Mouse (Mus musculus): ENCODE data around the gene Map3k7. TPM values are rescaled to one million over a fixed set of nuclear protein-coding genes. Genes with fewer than 3 reads are reported as not detected.

The Map3k7 gene
- polyA plus RNA-seq, 1 experiment from 2014 or later: 31.7 TPM

DNA sequence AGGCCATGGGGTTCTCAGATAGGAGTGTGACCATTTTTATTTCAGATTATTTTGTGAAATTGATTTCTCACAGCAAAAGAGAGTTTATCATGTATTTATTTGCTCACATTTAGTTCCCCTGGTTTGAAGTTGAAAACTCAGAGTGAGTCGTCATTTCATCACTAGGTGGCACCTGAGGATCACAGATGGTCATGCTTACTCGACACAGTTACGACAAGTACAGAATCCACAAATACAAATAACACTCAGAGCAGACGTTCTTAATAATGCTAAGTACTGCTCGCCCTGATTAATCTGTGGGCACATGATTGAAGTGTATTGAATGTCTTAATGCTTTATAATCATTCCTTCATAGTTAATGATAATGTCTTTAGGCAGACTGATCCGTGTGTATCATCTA is 8.3 kb downstream of the Map3k7 start:
- H3K27ac ChIP-seq: no peak overlapping the region
- ATAC-seq (ENCODE audit: low FRiP score) (no peak), DNase-seq (ENCODE audit: low spot score) (peak; percentile 29)
- H3K4me2 ChIP-seq (replicated peaks): no peak overlapping the region
- no peak overlapping the region for H3K4me3 ChIP-seq (replicated peaks; ENCODE audit: low read length)
- H3K36me3 ChIP-seq (replicated peaks; ENCODE audit: control insufficient read depth, insufficient read depth): peaks cover 16% of the 10 kb centered on the region
- no peak overlapping the region for H3K9ac ChIP-seq
- WGBS: 63% methylated on average over 6 of the region's 6 CpGs
- H3K4me1 ChIP-seq (replicated peaks; ENCODE audit: control insufficient read depth, insufficient read depth, low read length): no peaks in the 10 kb centered on the region
- no peaks in the 10 kb centered on the region for H3K9me3 ChIP-seq (ENCODE audit: control insufficient read depth, low read length)
- H3K27me3 ChIP-seq (ENCODE audit: control insufficient read depth, insufficient read depth, low read length): no peaks in the 10 kb centered on the region

DNA sequence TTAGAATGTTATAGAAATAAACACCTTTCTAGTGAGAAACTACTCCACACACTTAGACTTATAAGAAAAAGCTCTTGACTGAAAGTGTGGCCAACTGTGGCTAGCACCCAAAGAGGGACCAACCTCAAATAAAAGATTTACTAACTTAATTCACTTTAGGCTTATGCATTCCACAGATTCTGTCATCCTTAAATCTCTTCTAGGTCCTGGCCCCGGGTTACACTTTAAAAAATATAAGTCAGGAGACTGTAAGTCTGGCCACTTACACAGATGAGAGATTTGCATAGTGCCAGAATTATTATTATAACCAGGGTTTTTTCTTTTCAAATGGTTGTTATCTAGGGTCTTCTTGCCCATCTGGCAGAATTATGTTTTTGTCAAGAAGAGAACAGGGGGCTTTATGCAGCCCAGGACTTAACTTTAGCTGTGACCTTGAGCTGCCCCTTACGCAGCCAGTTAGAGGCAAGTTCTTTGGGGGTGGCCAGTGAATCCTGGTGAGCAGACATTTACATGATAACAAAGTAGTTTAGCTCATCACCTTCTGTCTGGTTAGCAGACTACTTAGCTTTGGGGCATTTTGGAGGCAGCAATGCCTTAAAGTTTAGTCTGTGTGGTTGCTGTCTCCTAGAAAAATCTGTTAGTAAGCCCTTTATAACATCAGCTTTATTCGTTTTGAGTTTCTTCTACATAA is 11.5 kb downstream of the Map3k7 start:
- ATAC-seq (ENCODE audit: low FRiP score) (no peak), DNase-seq (ENCODE audit: low spot score) (no peak)
- 70% methylated on average over 3 of the region's 3 CpGs for WGBS
- H3K9me3 ChIP-seq (ENCODE audit: control insufficient read depth, low read length): no peaks in the 10 kb centered on the region
- H3K27ac ChIP-seq: no peak overlapping the region
- no peak overlapping the region for H3K9ac ChIP-seq
- no peaks in the 10 kb centered on the region for H3K27me3 ChIP-seq (ENCODE audit: control insufficient read depth, insufficient read depth, low read length)
- no peaks in the 10 kb centered on the region for H3K4me1 ChIP-seq (replicated peaks; ENCODE audit: control insufficient read depth, insufficient read depth, low read length)
- H3K36me3 ChIP-seq (replicated peaks; ENCODE audit: control insufficient read depth, insufficient read depth): peaks cover 43% of the 10 kb centered on the region
- H3K4me3 ChIP-seq (replicated peaks; ENCODE audit: low read length): no peak overlapping the region
- no peak overlapping the region for H3K4me2 ChIP-seq (replicated peaks)

DNA sequence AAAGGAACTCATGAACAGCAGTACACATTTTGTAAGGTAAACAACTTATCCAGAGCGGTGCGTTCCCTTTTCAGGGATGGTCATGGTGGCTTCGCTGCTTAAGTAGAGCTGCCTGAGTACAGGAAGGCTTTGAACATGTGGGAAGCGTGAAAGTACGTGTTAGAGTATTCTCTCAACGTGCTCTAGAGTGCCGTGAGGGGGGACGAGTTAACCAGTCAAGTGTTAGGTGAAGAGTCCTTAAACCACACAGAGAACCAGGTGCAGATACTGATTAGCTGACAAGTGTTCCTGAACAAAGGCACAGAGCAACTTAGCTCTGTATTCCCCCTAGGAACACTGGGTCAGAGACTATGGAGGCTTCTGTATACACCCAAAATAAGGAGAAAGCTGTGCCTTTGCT is 18.0 kb downstream of the Map3k7 start:
- ATAC-seq (ENCODE audit: low FRiP score) (no peak), DNase-seq (ENCODE audit: low spot score) (no peak)
- H3K27ac ChIP-seq: no peak overlapping the region
- H3K4me1 ChIP-seq (replicated peaks; ENCODE audit: control insufficient read depth, insufficient read depth, low read length): no peaks in the 10 kb centered on the region
- H3K4me3 ChIP-seq (replicated peaks; ENCODE audit: low read length): no peak overlapping the region
- H3K27me3 ChIP-seq (ENCODE audit: control insufficient read depth, insufficient read depth, low read length): no peaks in the 10 kb centered on the region
- WGBS: 96% methylated on average over 8 of the region's 8 CpGs
- no peaks in the 10 kb centered on the region for H3K9me3 ChIP-seq (ENCODE audit: control insufficient read depth, low read length)
- H3K9ac ChIP-seq: no peak overlapping the region
- H3K4me2 ChIP-seq (replicated peaks): no peak overlapping the region
- peaks cover 64% of the 10 kb centered on the region for H3K36me3 ChIP-seq (replicated peaks; ENCODE audit: control insufficient read depth, insufficient read depth)

DNA sequence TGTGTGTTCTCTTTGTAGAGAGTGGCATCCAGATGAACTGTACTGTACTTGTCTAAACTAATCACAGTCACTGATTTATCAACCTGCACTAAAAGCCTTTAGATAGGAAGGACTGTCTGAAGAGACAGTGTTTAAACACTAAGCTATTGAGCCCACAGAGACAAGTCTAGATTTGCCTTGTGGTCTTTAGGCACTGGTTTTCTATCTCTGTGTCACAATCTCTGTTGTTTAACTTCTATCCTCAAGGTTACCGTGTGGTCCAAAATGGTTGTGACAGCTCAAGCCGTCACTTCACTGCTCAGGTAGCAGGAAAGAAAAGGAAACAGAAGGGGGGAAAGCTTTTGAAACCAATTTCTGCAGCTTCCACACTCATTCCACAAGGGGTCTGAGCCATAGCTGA is 29.5 kb downstream of the Map3k7 start:
- Histone ChIP-seq H3K4me3 (replicated peaks; ENCODE audit: low read length) (no peak overlapping the region), H3K4me1 (replicated peaks; ENCODE audit: control insufficient read depth, insufficient read depth, low read length) (no peaks in the 10 kb centered on the region), H3K9me3 (ENCODE audit: control insufficient read depth, low read length) (no peaks in the 10 kb centered on the region), H3K4me2 (replicated peaks) (no peak overlapping the region), H3K27me3 (ENCODE audit: control insufficient read depth, insufficient read depth, low read length) (no peaks in the 10 kb centered on the region), H3K9ac (no peak overlapping the region), H3K36me3 (replicated peaks; ENCODE audit: control insufficient read depth, insufficient read depth) (peaks cover 76% of the 10 kb centered on the region), H3K27ac (no peak overlapping the region)
- no peak for DNase-seq (ENCODE audit: low spot score)
- ATAC-seq (ENCODE audit: low FRiP score): no peak
- 86% methylated on average over 2 of the region's 2 CpGs for WGBS

DNA sequence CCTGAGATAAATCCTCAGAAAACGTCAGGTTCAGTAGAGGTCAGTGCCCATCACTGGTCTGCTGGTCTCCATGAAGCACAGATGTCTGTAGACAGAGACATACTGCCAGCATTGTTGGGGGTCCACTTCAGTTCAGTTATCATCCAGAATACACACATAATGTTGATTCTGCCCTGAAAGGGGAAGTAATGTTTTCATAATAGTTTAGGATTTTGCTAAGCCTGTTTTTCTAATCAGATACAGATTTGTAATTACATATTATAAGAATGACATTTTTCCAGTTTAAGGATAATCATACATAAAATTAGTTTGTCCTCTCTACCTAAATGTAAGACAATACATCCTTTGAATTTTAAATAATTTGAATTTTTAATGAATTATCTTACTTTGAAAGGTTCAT is 30.0 kb downstream of the Map3k7 start:
- Histone ChIP-seq H3K27me3 (ENCODE audit: control insufficient read depth, insufficient read depth, low read length) (no peaks in the 10 kb centered on the region), H3K4me1 (replicated peaks; ENCODE audit: control insufficient read depth, insufficient read depth, low read length) (no peaks in the 10 kb centered on the region), H3K27ac (no peak overlapping the region), H3K9ac (no peak overlapping the region), H3K9me3 (ENCODE audit: control insufficient read depth, low read length) (no peaks in the 10 kb centered on the region), H3K36me3 (replicated peaks; ENCODE audit: control insufficient read depth, insufficient read depth) (peaks cover 71% of the 10 kb centered on the region), H3K4me2 (replicated peaks) (no peak overlapping the region), H3K4me3 (replicated peaks; ENCODE audit: low read length) (no peak overlapping the region)
- 79% methylated on average over 1 of the region's 1 CpGs for WGBS
- DNase-seq (ENCODE audit: low spot score): no peak
- ATAC-seq (ENCODE audit: low FRiP score): no peak

DNA sequence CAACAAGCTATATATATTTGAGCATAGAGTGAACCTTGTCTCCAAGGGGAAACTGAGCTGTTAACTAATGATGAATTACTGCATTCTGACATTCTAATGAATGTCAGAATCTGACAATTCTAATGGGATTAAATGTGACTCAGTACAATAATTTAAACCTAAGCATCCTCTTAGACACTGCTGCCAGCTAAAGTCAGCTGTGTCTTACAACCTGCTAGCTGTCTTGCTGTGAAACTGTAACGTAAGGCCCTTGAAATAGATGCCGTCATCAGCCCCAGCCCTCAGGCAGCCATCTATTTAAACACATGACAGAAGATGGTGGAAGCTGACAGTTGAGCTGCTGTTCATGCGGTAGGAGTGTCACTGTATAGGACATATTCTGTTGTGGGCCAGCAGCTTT is 37.6 kb downstream of the Map3k7 start:
- no peak overlapping the region for H3K4me3 ChIP-seq (replicated peaks; ENCODE audit: low read length)
- H3K27me3 ChIP-seq (ENCODE audit: control insufficient read depth, insufficient read depth, low read length): no peaks in the 10 kb centered on the region
- 54% methylated on average over 3 of the region's 3 CpGs for WGBS
- H3K9ac ChIP-seq: no peak overlapping the region
- no peak overlapping the region for H3K27ac ChIP-seq
- H3K36me3 ChIP-seq (replicated peaks; ENCODE audit: control insufficient read depth, insufficient read depth): peaks cover 49% of the 10 kb centered on the region
- ATAC-seq (ENCODE audit: low FRiP score) (no peak), DNase-seq (ENCODE audit: low spot score) (no peak)
- no peaks in the 10 kb centered on the region for H3K9me3 ChIP-seq (ENCODE audit: control insufficient read depth, low read length)
- H3K4me1 ChIP-seq (replicated peaks; ENCODE audit: control insufficient read depth, insufficient read depth, low read length): no peaks in the 10 kb centered on the region
- no peak overlapping the region for H3K4me2 ChIP-seq (replicated peaks)

DNA sequence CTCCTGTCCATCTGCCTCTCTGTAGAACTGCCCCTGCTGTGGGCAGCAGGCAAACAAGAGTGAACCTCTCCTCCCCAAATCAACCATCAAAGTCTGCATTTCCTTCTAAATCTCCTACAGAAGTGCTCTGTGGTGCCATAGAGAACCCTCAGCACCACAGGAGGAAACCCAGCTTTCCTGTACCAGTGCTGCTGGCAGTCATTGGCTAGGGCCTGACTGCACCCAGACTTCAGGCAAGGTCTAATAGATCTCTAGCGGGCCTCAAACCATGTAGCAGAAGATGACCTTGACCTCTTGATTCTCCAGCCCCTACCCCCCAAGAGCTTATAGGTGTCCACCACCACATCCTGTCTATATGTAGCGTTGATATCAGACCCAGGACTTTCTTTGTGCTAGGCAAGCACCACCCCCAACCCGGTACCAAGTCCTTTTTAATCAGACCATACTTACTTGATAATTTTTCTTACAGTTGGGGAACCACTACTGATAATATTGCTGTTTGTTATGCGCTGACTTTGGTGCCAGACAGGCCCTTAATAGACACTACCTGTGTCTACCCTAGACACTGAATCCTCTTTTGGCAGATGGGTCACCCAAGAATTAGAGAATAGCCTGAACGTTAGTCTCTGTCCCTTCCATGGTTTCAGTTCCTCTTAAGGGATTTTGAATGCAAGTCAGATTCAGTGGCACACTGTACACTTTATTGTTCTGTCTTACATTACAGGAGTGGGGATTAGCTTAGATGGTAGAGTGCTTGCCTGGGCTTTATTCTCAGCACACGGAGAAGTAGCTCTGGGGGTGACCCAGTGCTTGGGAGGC is 41.1 kb downstream of the Map3k7 start:
- H3K9ac ChIP-seq: no peak overlapping the region
- no peak overlapping the region for H3K4me2 ChIP-seq (replicated peaks)
- no peak overlapping the region for H3K27ac ChIP-seq
- H3K36me3 ChIP-seq (replicated peaks; ENCODE audit: control insufficient read depth, insufficient read depth): peaks cover 51% of the 10 kb centered on the region
- ATAC-seq (ENCODE audit: low FRiP score) (no peak), DNase-seq (ENCODE audit: low spot score) (no peak)
- no peaks in the 10 kb centered on the region for H3K4me1 ChIP-seq (replicated peaks; ENCODE audit: control insufficient read depth, insufficient read depth, low read length)
- H3K27me3 ChIP-seq (ENCODE audit: control insufficient read depth, insufficient read depth, low read length): no peaks in the 10 kb centered on the region
- 94% methylated on average over 6 of the region's 6 CpGs for WGBS
- no peaks in the 10 kb centered on the region for H3K9me3 ChIP-seq (ENCODE audit: control insufficient read depth, low read length)
- no peak overlapping the region for H3K4me3 ChIP-seq (replicated peaks; ENCODE audit: low read length)

DNA sequence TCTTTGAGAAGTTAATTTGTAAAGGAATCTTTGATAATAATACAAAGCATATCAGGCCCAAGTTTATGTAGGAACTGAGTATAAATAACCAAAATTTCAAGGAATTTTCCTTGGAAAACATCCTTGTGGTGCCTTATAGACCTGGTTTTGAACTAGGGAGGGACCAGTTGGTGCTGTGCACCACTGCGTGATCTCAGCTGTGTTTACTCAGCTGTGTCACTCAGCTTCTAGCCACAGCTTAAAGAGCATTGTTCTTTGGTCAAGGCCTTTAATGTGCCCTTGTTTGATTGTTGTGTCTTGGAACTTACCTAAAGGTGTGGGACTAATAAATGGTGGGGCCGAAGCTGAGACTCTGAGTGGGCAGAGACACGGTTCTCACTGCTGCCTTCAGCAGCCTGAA is 43.3 kb downstream of the Map3k7 start:
- no peaks in the 10 kb centered on the region for H3K9me3 ChIP-seq (ENCODE audit: control insufficient read depth, low read length)
- no peak overlapping the region for H3K27ac ChIP-seq
- no peak overlapping the region for H3K4me2 ChIP-seq (replicated peaks)
- peaks cover 62% of the 10 kb centered on the region for H3K36me3 ChIP-seq (replicated peaks; ENCODE audit: control insufficient read depth, insufficient read depth)
- no peak overlapping the region for H3K9ac ChIP-seq
- ATAC-seq (ENCODE audit: low FRiP score) (no peak), DNase-seq (ENCODE audit: low spot score) (no peak)
- H3K4me1 ChIP-seq (replicated peaks; ENCODE audit: control insufficient read depth, insufficient read depth, low read length): no peaks in the 10 kb centered on the region
- no peak overlapping the region for H3K4me3 ChIP-seq (replicated peaks; ENCODE audit: low read length)
- no peaks in the 10 kb centered on the region for H3K27me3 ChIP-seq (ENCODE audit: control insufficient read depth, insufficient read depth, low read length)
- WGBS: 74% methylated on average over 3 of the region's 3 CpGs

DNA sequence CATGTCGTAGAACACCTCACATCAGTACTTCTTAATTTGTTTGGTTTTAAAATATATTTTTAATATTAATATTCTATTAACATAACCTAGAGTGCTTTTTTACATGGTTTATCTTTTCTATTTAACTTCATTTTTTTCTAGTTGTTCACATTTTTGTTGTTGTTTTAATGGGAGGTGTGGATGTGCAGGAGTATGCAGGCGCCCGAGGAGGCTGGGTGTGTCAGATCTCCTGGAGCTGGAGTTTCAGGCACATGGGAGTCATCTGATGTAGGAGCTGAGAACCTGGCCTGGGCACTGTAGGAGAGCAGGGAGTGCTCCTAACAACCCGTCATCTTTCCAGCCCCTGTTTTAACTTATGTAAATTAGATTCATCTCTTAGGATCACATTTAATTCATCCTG is 44.2 kb downstream of the Map3k7 start:
- Histone ChIP-seq H3K4me3 (replicated peaks; ENCODE audit: low read length) (no peak overlapping the region), H3K4me2 (replicated peaks) (no peak overlapping the region), H3K9me3 (ENCODE audit: control insufficient read depth, low read length) (no peaks in the 10 kb centered on the region), H3K36me3 (replicated peaks; ENCODE audit: control insufficient read depth, insufficient read depth) (peaks cover 70% of the 10 kb centered on the region), H3K27me3 (ENCODE audit: control insufficient read depth, insufficient read depth, low read length) (no peaks in the 10 kb centered on the region), H3K9ac (no peak overlapping the region), H3K4me1 (replicated peaks; ENCODE audit: control insufficient read depth, insufficient read depth, low read length) (no peaks in the 10 kb centered on the region), H3K27ac (no peak overlapping the region)
- ATAC-seq (ENCODE audit: low FRiP score): no peak
- DNase-seq (ENCODE audit: low spot score): no peak
- 90% methylated on average over 4 of the region's 4 CpGs for whole genome bisulfite sequencing
